Mouse (Mus musculus) CD4-positive helper T cell, adult 2 months (primary cell): ENCODE measurements around the gene Tk2.
"Not testable (repeated sequence)": the region's sequence is repeated elsewhere in the genome, so short reads cannot be mapped to it uniquely, and the experiment has no call there.

Source experiments
- DNase-seq: peaks from one replicate; pipeline ENCODE4 v3.0.0-alpha.2; 2012; ENCODE audit warnings: low read depth, missing footprints, low spot score

Tk2 gene

DNA sequence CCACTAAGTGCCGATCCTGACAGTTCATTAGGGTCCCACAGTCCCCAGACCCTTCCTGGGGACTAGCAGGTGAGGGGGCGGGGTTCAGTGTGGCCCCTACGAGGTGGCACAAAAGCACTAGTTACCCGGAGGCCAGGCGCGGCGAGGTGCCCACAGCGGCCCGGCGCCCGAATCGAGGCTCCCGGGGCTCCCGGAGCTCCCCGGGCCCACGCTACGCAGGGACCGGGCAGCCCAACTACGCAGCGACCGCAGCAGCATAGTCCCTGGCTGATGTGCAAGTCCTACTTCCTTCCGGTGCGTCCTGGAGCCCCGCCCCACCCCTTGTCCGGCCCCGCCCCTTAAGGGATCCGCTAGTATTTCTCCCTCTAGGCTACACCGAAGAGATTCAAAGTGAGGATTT is at the start of gene Tk2:
Gene Tk2 (minus strand): TSS at position 283 of the 400 bp plus-strand sequence.
- peak; percentile 89 for DNase-seq

GRCm38 (mm10) chr8:104294396-104294795 is 46.0 kb upstream of the Tk2 start:
- DNase-seq, result no peak

DNA sequence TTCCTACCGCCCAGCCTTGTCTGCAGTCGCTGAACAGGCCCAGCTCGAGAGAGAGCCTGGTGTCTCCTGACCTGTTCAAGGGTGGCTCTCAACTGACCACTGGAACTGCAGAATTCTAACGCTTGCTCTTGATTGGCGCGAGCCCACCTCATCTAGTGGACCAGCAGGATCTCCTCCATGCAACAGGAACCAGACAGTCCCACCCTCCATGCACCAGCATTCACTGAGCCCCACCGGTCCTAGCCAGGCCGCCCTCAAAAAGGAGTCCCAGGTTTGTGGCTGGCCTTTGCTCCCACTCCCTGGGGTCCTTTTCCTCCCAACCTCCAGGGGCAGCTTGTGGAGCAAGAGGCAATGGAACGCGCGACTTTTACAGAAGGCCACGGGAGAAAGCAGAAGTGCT is 44.7 kb upstream of the Tk2 start, which contains the start of gene Cmtm2a:
Gene Cmtm2a (minus strand): TSS at position 101 of the 400 bp plus-strand sequence.
- DNase-seq, result not testable (repeated sequence)

- DNase-seq, result no peak
Observed at GRCm38 (mm10) chr8:104268937-104269440, 20.6 kb upstream of the Tk2 start.

GRCm38 (mm10) chr8:104268368-104268767 is 20.0 kb upstream of the Tk2 start:
- no peak for DNase-seq

- DNase-seq, result not testable (repeated sequence)
Observed at GRCm38 (mm10) chr8:104264271-104264935, 16.0 kb upstream of the Tk2 start.

GRCm38 (mm10) chr8:104261802-104262201 is 13.4 kb upstream of the Tk2 start:
- not testable (repeated sequence) for DNase-seq

DNA sequence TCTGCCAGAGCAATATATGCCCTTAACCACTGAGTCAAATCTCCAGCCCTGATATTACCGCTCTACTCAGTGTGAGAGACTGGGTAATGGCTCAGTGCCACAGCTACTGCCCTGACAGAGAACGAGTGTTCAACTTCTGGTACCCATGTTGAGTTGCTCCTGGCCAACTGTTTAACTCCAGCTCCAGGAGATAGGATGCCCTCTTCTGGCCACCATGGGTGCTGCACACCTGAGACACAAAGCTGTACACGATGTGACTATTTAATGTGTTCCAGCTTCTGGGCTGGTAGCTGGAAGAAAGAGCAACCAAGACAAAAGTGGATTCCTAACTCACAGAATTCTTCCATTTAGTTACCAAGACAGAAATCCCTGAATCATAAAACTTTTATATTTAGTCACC is 4.7 kb upstream of the Tk2 start:
- DNase-seq, result peak; percentile 66

GRCm38 (mm10) chr8:104251461-104251860 is 3.1 kb upstream of the Tk2 start:
- DNase-seq, result peak; percentile 26

GRCm38 (mm10) chr8:104250439-104251367 is 2.3 kb upstream of the Tk2 start, which contains the start of gene Cklf:
Gene Cklf (plus strand): TSS chr8:104250861.
- DNase-seq, result peak; percentile 93

- no peak for DNase-seq
Observed at GRCm38 (mm10) chr8:104249442-104249996, 1.2 kb upstream of the Tk2 start.

DNA sequence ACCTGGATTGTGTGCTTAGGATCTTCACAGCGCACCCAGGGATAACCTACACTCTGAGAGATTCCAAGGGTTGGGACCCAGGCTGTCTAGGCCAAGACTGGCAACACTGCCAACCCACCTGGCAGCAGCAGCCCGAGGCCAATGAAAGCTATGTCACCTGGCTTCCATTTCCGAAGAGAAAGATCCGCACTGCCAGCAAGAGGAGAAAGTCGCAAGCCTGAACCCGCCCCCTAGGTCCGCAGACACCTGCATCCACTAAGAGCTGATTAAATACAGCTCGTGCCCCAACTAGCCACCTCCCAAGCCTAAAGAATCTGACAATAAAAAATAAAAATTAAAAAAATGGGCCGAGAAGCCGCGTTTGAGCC is 466 bp downstream of the Tk2 start:
- peak; percentile 67 for DNase-seq

GRCm38 (mm10) chr8:104247054-104247907 is 1.1 kb downstream of the Tk2 start:
- DNase-seq, result peak; percentile 86

- DNase-seq, result peak; percentile 53
Observed at GRCm38 (mm10) chr8:104246621-104247020, 1.7 kb downstream of the Tk2 start.

GRCm38 (mm10) chr8:104242038-104242644 is 6.2 kb downstream of the Tk2 start:
- DNase-seq, result no peak

GRCm38 (mm10) chr8:104239418-104239861 is 8.9 kb downstream of the Tk2 start:
- DNase-seq, result peak; percentile 81

DNA sequence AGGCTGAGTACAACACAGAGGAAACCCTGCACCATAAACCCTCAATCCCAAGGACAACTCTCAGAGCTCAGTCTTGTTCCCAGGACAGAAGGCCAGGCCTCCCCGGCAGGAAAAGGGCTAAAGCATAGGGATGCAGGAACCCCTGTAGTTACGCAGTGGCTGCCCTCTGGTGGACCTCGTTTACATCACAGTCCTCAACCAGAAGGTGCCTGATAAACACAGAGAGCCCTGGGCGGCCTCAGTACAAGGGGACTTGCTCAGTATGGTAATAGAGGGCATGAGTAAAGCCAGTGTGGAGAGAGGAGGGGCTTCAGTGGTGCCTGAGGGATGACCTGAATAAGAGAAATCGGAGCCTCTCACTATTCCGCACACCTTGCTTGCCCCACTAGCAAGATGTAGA is 13.8 kb downstream of the Tk2 start:
- DNase-seq, result no peak

DNA sequence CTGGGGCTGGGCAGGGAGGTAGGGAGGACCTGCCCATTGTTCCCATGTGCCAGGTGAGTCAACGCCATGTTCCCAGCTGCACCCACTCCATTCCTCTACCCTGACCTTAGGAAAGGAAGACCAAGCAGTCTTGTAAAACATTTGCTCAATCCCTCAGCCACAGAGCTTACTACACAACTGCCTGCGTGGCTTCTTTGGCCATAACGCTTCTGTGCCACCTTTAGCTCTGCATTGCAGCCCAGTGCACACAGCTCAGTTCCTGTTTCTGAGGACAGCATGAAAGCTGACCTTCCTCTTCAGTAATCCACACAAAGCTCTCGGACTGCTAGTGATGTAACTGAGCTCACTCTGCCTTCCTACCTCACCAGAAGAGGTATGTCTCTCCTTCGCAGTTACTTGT is 15.4 kb downstream of the Tk2 start:
- no peak for DNase-seq

- DNase-seq, result no peak
Observed at GRCm38 (mm10) chr8:104232039-104232438, 16.3 kb downstream of the Tk2 start.

DNA sequence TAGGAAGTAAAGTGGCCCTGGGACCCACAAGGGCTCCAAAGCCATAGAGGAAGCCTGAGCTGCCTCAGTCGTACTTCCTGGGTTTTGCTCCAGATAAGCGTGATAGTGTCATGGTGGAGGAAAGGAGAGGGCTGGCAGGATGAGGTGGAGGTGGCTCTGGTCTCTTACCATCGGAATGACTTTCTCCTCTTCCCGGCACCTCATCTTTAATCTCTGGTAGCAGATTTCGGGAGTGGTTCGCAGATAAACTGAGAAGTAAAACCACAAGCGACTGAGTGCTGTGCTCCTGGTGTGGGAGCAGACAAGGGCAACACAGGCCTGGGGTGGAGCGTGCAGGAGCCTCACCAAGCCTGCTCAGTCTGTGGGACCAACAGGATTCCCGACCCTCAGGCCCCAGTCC is 18.0 kb downstream of the Tk2 start:
- DNase-seq, result no peak

GRCm38 (mm10) chr8:104227048-104227447 is 21.3 kb downstream of the Tk2 start:
- DNase-seq, result no peak
